Mouse (Mus musculus): ENCODE measurements around the gene Ctcfl. TPM values are rescaled to one million over a fixed set of nuclear protein-coding genes. Genes with fewer than 3 reads are reported as not detected.

The Ctcfl gene
- polyA plus RNA-seq, 1 experiment from 2014 or later: 0.08 TPM

DNA sequence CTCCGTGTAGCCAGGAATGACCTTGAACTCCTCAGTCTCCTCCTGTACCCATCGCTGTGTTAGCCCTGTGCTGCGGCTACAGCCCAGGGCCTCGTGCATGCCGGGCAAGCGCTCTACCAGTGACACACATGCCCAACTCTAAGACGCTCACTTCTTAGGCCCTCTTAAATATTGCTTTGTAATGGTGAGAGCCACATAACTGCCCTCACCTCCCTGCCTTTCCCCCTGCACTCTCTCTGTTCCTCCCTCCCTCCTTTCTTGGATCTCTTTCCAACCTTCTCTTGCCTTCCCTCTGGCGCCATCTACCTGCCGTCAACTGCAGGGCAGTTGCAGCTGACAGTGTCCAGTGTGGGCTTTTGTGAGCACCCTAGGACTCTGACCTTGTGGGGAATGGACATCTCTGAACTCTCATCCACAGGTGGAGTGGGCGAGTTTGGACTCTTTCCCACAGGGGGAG is 38.5 kb downstream of the Ctcfl start:
- WGBS: 35% methylated on average over 10 of the region's 10 CpGs
- DNase-seq (ENCODE audit: low spot score, missing footprints): peak; percentile 95
- Histone ChIP-seq H3K4me3 (ENCODE audit: low read depth, low read length) (no peak overlapping the region), H3K27me3 (ENCODE audit: control insufficient read depth, insufficient read depth, low read length) (no peaks in the 10 kb centered on the region; the same call in 1 of the 2 replicates), H3K4me1 (ENCODE audit: control insufficient read depth, insufficient read depth, low read length) (no peaks in the 10 kb centered on the region), H3K4me2 (no peak overlapping the region), H3K27ac (ENCODE audit: low read depth, low read length) (no peak overlapping the region), H3K9me3 (ENCODE audit: control insufficient read depth, low read length) (no peaks in the 10 kb centered on the region), H3K36me3 (ENCODE audit: control insufficient read depth, insufficient read depth, low read length) (no peaks in the 10 kb centered on the region), H3K9ac (ENCODE audit: low read length) (no peak overlapping the region)
- ATAC-seq (ENCODE audit: low FRiP score): peak; percentile 78

DNA sequence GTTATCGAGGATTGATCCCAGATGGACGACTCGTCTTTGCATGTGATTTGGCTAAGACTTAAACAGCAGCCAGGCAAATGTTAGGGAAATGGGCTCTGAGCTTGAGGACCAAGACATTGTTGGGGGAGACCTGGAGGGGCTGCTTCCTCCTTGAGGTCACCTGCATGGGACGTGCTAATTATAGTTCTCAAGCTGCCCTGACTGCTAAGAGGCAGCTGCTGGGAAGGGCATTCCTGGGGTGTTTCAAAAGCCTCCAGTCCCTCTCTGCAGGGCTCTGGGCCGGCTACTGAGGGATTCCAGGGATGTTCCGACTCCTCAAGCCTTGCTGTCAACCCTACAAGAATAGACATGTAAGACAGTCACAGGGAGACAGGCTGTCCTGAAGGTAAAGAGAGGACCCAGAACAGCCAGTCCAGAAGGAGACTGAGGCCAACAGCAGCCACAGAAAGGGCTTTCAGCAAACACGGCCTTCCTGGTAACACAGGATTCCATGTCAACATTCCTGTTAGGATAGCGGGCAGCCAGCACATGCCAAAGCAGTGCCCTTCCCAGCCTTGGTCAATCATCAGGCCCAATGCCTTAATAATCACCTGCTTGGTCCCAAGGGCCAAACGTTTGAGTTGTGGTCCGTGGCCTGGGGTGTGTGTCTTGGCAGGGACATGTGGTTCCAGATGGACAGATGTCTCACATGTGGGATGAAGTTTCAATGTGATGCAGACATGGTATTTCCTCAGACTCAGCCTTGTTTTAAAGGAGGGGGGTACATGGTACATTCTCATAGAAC is 39.4 kb downstream of the Ctcfl start:
- no peak for DNase-seq (ENCODE audit: low spot score, missing footprints)
- 56% methylated on average over 10 of the region's 10 CpGs for WGBS
- no peak overlapping the region for H3K9ac ChIP-seq (ENCODE audit: low read length)
- H3K4me1 ChIP-seq (ENCODE audit: control insufficient read depth, insufficient read depth, low read length): no peaks in the 10 kb centered on the region
- no peaks in the 10 kb centered on the region for H3K9me3 ChIP-seq (ENCODE audit: control insufficient read depth, low read length)
- H3K4me3 ChIP-seq (ENCODE audit: low read depth, low read length): no peak overlapping the region
- no peaks in the 10 kb centered on the region; the same call in 1 of the 2 replicates for H3K27me3 ChIP-seq (ENCODE audit: control insufficient read depth, insufficient read depth, low read length)
- no peak overlapping the region for H3K4me2 ChIP-seq
- ATAC-seq (ENCODE audit: low FRiP score): no peak
- H3K27ac ChIP-seq (ENCODE audit: low read depth, low read length): no peak overlapping the region
- no peaks in the 10 kb centered on the region for H3K36me3 ChIP-seq (ENCODE audit: control insufficient read depth, insufficient read depth, low read length)

DNA sequence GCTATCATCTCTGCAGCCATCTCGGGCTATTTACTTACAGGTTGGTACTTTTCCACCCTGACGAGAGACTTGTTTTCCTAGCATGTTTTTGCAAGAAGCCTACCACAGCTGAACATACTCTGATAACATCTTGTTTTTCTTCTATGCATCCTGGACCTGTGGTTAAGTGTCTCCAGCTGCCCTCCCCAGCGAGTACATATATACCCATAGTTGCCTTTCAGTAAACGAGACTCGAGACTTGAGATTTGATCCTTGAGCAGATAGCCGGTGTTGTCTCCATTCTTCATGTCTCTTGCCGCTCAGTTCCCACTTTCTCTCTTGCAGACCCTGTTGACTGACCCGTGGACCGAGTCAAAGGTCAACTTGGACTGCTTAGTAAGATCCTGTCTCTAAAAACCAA is 42.4 kb downstream of the Ctcfl start:
- no peak overlapping the region for H3K9ac ChIP-seq (ENCODE audit: low read length)
- no peak overlapping the region for H3K4me3 ChIP-seq (ENCODE audit: low read depth, low read length)
- no peaks in the 10 kb centered on the region; the same call in 1 of the 2 replicates for H3K27me3 ChIP-seq (ENCODE audit: control insufficient read depth, insufficient read depth, low read length)
- ATAC-seq (ENCODE audit: low FRiP score) (no peak), DNase-seq (ENCODE audit: low spot score, missing footprints) (no peak)
- H3K27ac ChIP-seq (ENCODE audit: low read depth, low read length): no peak overlapping the region
- H3K4me1 ChIP-seq (ENCODE audit: control insufficient read depth, insufficient read depth, low read length): no peaks in the 10 kb centered on the region
- no peaks in the 10 kb centered on the region for H3K36me3 ChIP-seq (ENCODE audit: control insufficient read depth, insufficient read depth, low read length)
- no peaks in the 10 kb centered on the region for H3K9me3 ChIP-seq (ENCODE audit: control insufficient read depth, low read length)
- no peak overlapping the region for H3K4me2 ChIP-seq
- 84% methylated on average over 9 of the region's 9 CpGs for WGBS

DNA sequence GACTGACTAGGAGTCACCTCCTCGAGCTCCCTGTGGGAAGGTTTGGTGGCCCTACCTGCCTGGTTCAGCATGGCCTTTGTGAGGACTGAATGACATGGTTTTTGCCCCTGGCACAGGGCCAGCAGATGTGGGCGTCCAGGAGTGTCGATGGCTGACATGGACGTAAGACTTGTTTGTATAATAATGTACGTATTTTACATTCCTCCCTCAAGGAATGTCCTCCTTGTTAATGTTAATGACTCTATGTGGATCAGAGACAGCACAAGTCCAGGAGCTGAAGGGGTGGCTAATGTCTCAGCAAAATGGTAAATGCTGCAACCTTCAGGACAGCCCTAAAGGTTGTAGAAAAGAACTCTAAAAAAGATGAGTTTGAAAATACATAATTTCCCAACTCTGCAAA is 45.7 kb downstream of the Ctcfl start:
- ATAC-seq (ENCODE audit: low FRiP score) (no peak), DNase-seq (ENCODE audit: low spot score, missing footprints) (no peak)
- no peaks in the 10 kb centered on the region for H3K4me1 ChIP-seq (ENCODE audit: control insufficient read depth, insufficient read depth, low read length)
- no peaks in the 10 kb centered on the region for H3K9me3 ChIP-seq (ENCODE audit: control insufficient read depth, low read length)
- no peaks in the 10 kb centered on the region for H3K36me3 ChIP-seq (ENCODE audit: control insufficient read depth, insufficient read depth, low read length)
- H3K27ac ChIP-seq (ENCODE audit: low read depth, low read length): no peak overlapping the region
- no peaks in the 10 kb centered on the region for H3K27me3 ChIP-seq (ENCODE audit: control insufficient read depth, insufficient read depth, low read length)
- H3K9ac ChIP-seq (ENCODE audit: low read length): no peak overlapping the region
- 87% methylated on average over 5 of the region's 5 CpGs for WGBS
- no peak overlapping the region for H3K4me2 ChIP-seq
- H3K4me3 ChIP-seq (ENCODE audit: low read depth, low read length): no peak overlapping the region

DNA sequence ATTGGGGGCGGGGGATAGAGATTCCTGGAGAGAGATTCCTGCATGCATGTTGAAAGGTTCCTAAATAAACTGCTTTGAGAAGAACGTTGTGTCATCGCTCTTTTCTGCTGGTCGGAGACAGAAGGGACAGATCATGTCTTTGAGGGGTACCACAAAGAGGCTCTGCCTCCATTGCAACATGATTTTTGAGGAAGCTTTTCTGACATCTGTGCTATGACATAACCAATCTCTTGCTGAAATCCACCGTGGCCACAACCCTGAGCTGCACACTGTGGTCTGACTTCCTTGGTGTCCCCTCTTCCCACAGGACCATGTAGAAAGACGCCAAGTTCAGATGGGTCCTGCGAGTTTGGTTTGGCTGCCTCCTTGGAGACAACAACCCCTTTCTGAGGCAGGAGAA is 46.4 kb downstream of the Ctcfl start:
- DNase-seq (ENCODE audit: low spot score, missing footprints) (no peak), ATAC-seq (ENCODE audit: low FRiP score) (no peak)
- Histone ChIP-seq H3K9ac (ENCODE audit: low read length) (no peak overlapping the region), H3K27me3 (ENCODE audit: control insufficient read depth, insufficient read depth, low read length) (no peaks in the 10 kb centered on the region), H3K36me3 (ENCODE audit: control insufficient read depth, insufficient read depth, low read length) (no peaks in the 10 kb centered on the region), H3K4me1 (ENCODE audit: control insufficient read depth, insufficient read depth, low read length) (no peaks in the 10 kb centered on the region), H3K4me3 (ENCODE audit: low read depth, low read length) (no peak overlapping the region), H3K4me2 (no peak overlapping the region), H3K27ac (ENCODE audit: low read depth, low read length) (no peak overlapping the region), H3K9me3 (ENCODE audit: control insufficient read depth, low read length) (no peaks in the 10 kb centered on the region)
- 90% methylated on average over 7 of the region's 7 CpGs for WGBS

DNA sequence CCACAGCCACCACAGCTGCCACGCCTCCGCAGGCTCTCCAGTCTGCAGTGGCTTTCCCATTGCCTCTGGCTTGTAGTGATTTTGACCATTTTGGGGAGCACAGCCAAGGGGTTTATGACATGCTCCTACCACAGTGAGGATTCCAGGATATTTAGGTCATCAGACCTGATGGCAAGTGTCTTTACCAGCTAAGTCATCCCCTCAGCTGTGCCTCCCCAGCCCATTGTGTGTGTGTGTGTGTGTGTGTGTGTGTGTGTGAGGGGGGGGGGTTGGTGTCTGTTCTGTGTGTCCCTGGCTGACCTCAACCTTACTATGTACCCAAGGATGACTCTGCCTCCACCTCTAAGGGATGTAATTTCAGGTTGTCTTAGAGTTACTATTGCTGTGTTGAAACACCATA is 54.5 kb downstream of the Ctcfl start:
- no peak overlapping the region for H3K27ac ChIP-seq (ENCODE audit: low read depth, low read length)
- H3K4me2 ChIP-seq: no peak overlapping the region
- H3K9ac ChIP-seq (ENCODE audit: low read length): no peak overlapping the region
- WGBS: 97% methylated on average over 2 of the region's 2 CpGs
- DNase-seq (ENCODE audit: low spot score, missing footprints): no peak
- H3K4me1 ChIP-seq (ENCODE audit: control insufficient read depth, insufficient read depth, low read length): no peaks in the 10 kb centered on the region
- no peaks in the 10 kb centered on the region for H3K27me3 ChIP-seq (ENCODE audit: control insufficient read depth, insufficient read depth, low read length)
- H3K9me3 ChIP-seq (ENCODE audit: control insufficient read depth, low read length): no peaks in the 10 kb centered on the region
- no peaks in the 10 kb centered on the region for H3K36me3 ChIP-seq (ENCODE audit: control insufficient read depth, insufficient read depth, low read length)
- H3K4me3 ChIP-seq (ENCODE audit: low read depth, low read length): no peak overlapping the region
- no peak for ATAC-seq (ENCODE audit: low FRiP score)

DNA sequence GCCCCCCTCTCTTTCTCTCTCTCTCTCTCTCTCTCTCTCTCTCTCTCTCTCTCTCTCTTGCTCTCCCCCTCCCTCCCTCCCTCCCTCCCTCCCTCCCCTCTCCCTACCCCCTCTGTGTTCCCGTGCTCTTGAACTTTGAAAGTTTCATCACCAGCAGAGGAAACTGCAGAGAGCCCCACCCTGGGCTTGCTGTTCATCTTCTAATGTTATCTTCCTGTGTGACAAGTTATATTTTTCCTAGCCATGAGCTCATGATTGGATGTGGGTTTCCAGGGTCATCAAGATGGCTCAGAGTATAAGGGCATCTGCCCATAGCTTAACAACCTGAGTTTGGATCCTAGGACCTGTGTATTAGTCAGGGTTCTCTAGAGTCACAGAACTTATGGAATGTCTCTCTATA is 56.1 kb downstream of the Ctcfl start:
- Histone ChIP-seq H3K36me3 (ENCODE audit: control insufficient read depth, insufficient read depth, low read length) (no peaks in the 10 kb centered on the region), H3K4me1 (ENCODE audit: control insufficient read depth, insufficient read depth, low read length) (no peaks in the 10 kb centered on the region), H3K9ac (ENCODE audit: low read length) (no peak overlapping the region), H3K4me2 (no peak overlapping the region), H3K27me3 (ENCODE audit: control insufficient read depth, insufficient read depth, low read length) (no peaks in the 10 kb centered on the region), H3K4me3 (ENCODE audit: low read depth, low read length) (no peak overlapping the region), H3K9me3 (ENCODE audit: control insufficient read depth, low read length) (no peaks in the 10 kb centered on the region), H3K27ac (ENCODE audit: low read depth, low read length) (no peak overlapping the region)
- WGBS: 67% methylated on average over 1 of the region's 1 CpGs
- no peak for ATAC-seq (ENCODE audit: low FRiP score)
- no peak for DNase-seq (ENCODE audit: low spot score, missing footprints)

DNA sequence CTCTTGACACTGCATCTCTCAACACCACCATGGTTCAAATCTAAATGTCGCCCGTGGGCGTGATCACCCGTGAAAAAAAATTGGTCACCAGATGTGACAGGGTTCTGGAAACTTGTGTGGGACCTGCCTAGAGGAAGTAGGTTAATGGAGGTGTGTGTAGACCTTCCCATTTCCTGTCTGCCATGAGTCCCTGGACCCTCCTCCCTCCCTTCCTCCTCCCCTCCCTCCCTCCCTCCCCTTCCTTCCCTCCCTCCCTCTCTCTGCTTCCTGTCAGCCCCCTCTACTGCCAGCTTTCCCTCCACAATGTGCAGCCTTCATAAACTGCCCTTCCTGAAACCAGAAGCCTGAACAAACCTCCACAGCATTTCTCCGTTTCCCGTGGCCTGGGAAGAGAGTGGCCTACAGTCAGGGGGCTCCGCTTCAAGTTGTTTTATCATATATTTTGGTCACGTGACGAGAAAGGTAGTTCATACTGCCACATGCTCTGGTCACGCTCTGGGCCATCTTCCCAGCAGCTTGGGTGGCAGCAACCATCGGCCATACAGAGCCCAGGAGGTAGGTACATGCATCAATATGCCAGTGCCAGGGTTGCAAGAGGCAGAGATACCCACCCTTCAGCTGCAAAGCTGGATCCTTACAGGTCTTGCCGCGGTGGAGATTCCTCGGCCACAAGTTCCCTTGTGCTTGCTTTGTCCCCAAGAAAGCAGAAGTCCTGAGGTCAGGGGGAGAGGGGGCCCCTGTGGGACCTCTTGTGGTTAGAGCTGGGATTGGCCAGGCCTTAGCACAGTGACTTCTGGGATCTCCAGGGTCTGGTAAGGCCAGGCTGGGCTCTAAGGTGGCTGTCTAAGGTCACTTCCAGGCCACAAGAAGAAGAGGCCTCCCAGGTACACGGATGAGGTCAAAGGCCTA is 57.6 kb downstream of the Ctcfl start:
- no peak overlapping the region for H3K27ac ChIP-seq (ENCODE audit: low read depth, low read length)
- no peak overlapping the region for H3K9ac ChIP-seq (ENCODE audit: low read length)
- no peaks in the 10 kb centered on the region for H3K27me3 ChIP-seq (ENCODE audit: control insufficient read depth, insufficient read depth, low read length)
- WGBS: 80% methylated on average over 15 of the region's 15 CpGs
- no peaks in the 10 kb centered on the region for H3K9me3 ChIP-seq (ENCODE audit: control insufficient read depth, low read length)
- no peaks in the 10 kb centered on the region for H3K36me3 ChIP-seq (ENCODE audit: control insufficient read depth, insufficient read depth, low read length)
- no peak overlapping the region for H3K4me2 ChIP-seq
- no peak for DNase-seq (ENCODE audit: low spot score, missing footprints)
- ATAC-seq (ENCODE audit: low FRiP score): no peak
- H3K4me1 ChIP-seq (ENCODE audit: control insufficient read depth, insufficient read depth, low read length): no peaks in the 10 kb centered on the region
- H3K4me3 ChIP-seq (ENCODE audit: low read depth, low read length): no peak overlapping the region

DNA sequence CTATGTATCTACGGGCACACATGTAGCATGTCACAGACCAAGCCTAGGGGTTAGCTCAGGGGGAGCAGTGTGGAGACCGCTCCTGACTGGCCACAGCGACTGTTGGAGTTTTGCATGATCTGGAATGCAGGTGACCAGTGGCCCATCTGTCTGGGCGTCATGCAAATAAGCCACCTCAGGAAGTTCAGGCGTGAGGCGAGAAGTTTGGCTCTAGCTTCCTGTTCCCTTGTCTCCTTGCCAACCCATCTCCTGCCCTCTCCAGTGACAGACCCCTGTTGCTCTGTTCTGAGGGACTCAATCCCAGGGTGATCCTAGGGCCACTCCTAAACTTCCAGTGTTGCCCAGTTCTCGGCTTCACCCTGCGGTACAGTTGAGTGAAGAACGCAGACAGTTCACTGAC is 58.9 kb downstream of the Ctcfl start:
- Histone ChIP-seq H3K9ac (ENCODE audit: low read length) (no peak overlapping the region), H3K36me3 (ENCODE audit: control insufficient read depth, insufficient read depth, low read length) (no peaks in the 10 kb centered on the region), H3K9me3 (ENCODE audit: control insufficient read depth, low read length) (no peaks in the 10 kb centered on the region), H3K4me3 (ENCODE audit: low read depth, low read length) (no peak overlapping the region), H3K27me3 (ENCODE audit: control insufficient read depth, insufficient read depth, low read length) (no peaks in the 10 kb centered on the region), H3K27ac (ENCODE audit: low read depth, low read length) (no peak overlapping the region), H3K4me2 (no peak overlapping the region), H3K4me1 (ENCODE audit: control insufficient read depth, insufficient read depth, low read length) (no peaks in the 10 kb centered on the region)
- WGBS: 90% methylated on average over 9 of the region's 9 CpGs
- ATAC-seq (ENCODE audit: low FRiP score) (no peak), DNase-seq (ENCODE audit: low spot score, missing footprints) (no peak)

All from midbrain, embryonic 11.5 days (tissue).